Mouse (Mus musculus) frontal cortex, adult 2 months (tissue): ENCODE results near the gene Cachd1. TPM values are rescaled to one million over a fixed set of nuclear protein-coding genes. Genes with fewer than 3 reads are reported as not detected.

ENCODE experiments used
- DNase-seq, 2 experiments: peaks; one replicate each; pipeline ENCODE4 v3.0.0; 2022; ENCODE audit warnings: low spot score in 1 of 2; ENCODE audit errors: extremely low spot score in 1 of 2
- polyA plus RNA-seq: library from polyadenylated mRNA; depleted of rRNA; stranded (reverse); fragments of >200 nt; gene quantifications from 2 replicates; pipeline ENCODE4 v1.2.3, GENCODE M21; 2012

The Cachd1 gene
- polyA plus RNA-seq, 1 experiment: 18.1 TPM

- DNase-seq: no peak
These were observed 198.1 kb downstream of the Cachd1 start for GRCm38 (mm10) chr4:100974455-100975035.

- no peak for DNase-seq
These were observed 201.0 kb downstream of the Cachd1 start for GRCm38 (mm10) chr4:100977522-100977921.

GRCm38 (mm10) chr4:100987187-100987586 lies 210.7 kb downstream of the Cachd1 start:
- DNase-seq: no peak

GRCm38 (mm10) chr4:100988231-100988799 lies 211.8 kb downstream of the Cachd1 start:
- peak in 1 of 2 experiments; percentile 61 for DNase-seq

GRCm38 (mm10) chr4:100990996-100991395 lies 214.5 kb downstream of the Cachd1 start:
- no peak for DNase-seq

GRCm38 (mm10) chr4:100992086-100992485 lies 215.6 kb downstream of the Cachd1 start:
- no peak for DNase-seq

- DNase-seq: no peak
These were observed 218.2 kb downstream of the Cachd1 start for GRCm38 (mm10) chr4:100994442-100995255.

GRCm38 (mm10) chr4:100995617-100996016 lies 219.1 kb downstream of the Cachd1 start:
- no peak for DNase-seq

GRCm38 (mm10) chr4:100996060-100996651 lies 219.7 kb downstream of the Cachd1 start:
- no peak for DNase-seq

GRCm38 (mm10) chr4:100998145-100998544 lies 221.7 kb downstream of the Cachd1 start:
- peak; percentile 19 to 77 for DNase-seq

- DNase-seq: no peak
These were observed 222.4 kb downstream of the Cachd1 start for GRCm38 (mm10) chr4:100998906-100999305.

GRCm38 (mm10) chr4:101000622-101001021 lies 224.1 kb downstream of the Cachd1 start:
- no peak for DNase-seq

- no peak for DNase-seq
These were observed 224.6 kb downstream of the Cachd1 start for GRCm38 (mm10) chr4:101001073-101001472.

- DNase-seq: no peak
These were observed 226.5 kb downstream of the Cachd1 start for GRCm38 (mm10) chr4:101002961-101003360.

GRCm38 (mm10) chr4:101008362-101008769 lies 231.9 kb downstream of the Cachd1 start:
- DNase-seq: no peak

GRCm38 (mm10) chr4:101009092-101009491 lies 232.6 kb downstream of the Cachd1 start:
- DNase-seq: no peak

- DNase-seq: no peak
These were observed 241.3 kb downstream of the Cachd1 start for GRCm38 (mm10) chr4:101017806-101018205.

- no peak for DNase-seq
These were observed 244.1 kb downstream of the Cachd1 start, which contains the start of gene Gm10577 for GRCm38 (mm10) chr4:101020596-101020995. TSS of gene Gm10577 (minus strand) at chr4:101020696.

- DNase-seq: peak in 1 of 2 experiments; percentile 32
These were observed 250.1 kb downstream of the Cachd1 start for GRCm38 (mm10) chr4:101026566-101026965.

GRCm38 (mm10) chr4:101026995-101027394 lies 250.5 kb downstream of the Cachd1 start:
- peak in 1 of 2 experiments; percentile 43 for DNase-seq

- no peak for DNase-seq
These were observed 251.5 kb downstream of the Cachd1 start for GRCm38 (mm10) chr4:101027852-101028411.
